Mouse (Mus musculus): ENCODE measurements around the gene Pygo2.

Pygo2 gene

GRCm38 (mm10) chr3:89393605-89394004, 36.4 kb upstream of the Pygo2 start:
- peak; percentile 81 for DNase-seq (ENCODE audit: low spot score)

- no peak for DNase-seq (ENCODE audit: low spot score)
Observed at GRCm38 (mm10) chr3:89394006-89394893, 35.8 kb upstream of the Pygo2 start, which contains the start of gene Zbtb7b. TSS of gene Zbtb7b (minus strand) at chr3:89394776.

GRCm38 (mm10) chr3:89394894-89395256, 35.1 kb upstream of the Pygo2 start:
- DNase-seq (ENCODE audit: low spot score), result no peak

GRCm38 (mm10) chr3:89395419-89395805, 34.6 kb upstream of the Pygo2 start:
- no peak for DNase-seq (ENCODE audit: low spot score)

GRCm38 (mm10) chr3:89395806-89396653, 34.0 kb upstream of the Pygo2 start:
- DNase-seq (ENCODE audit: low spot score), result no peak

- no peak for DNase-seq (ENCODE audit: low spot score)
Observed at GRCm38 (mm10) chr3:89396654-89397005, 33.4 kb upstream of the Pygo2 start.

GRCm38 (mm10) chr3:89401329-89401728, 28.7 kb upstream of the Pygo2 start:
- no peak for DNase-seq (ENCODE audit: low spot score)

GRCm38 (mm10) chr3:89402693-89403092, 27.3 kb upstream of the Pygo2 start, which contains the start of gene Lenep:
TSS of gene Lenep (minus strand) at chr3:89402793.
- DNase-seq (ENCODE audit: low spot score), result no peak

GRCm38 (mm10) chr3:89406887-89407286, 23.1 kb upstream of the Pygo2 start:
- DNase-seq (ENCODE audit: low spot score), result no peak

GRCm38 (mm10) chr3:89408448-89408847, 21.6 kb upstream of the Pygo2 start:
- DNase-seq (ENCODE audit: low spot score), result no peak

GRCm38 (mm10) chr3:89409701-89410100, 20.3 kb upstream of the Pygo2 start:
- no peak for DNase-seq (ENCODE audit: low spot score)

- no peak for DNase-seq (ENCODE audit: low spot score)
Observed at GRCm38 (mm10) chr3:89410864-89411263, 19.1 kb upstream of the Pygo2 start.

- DNase-seq (ENCODE audit: low spot score), result peak; percentile 100
Observed at GRCm38 (mm10) chr3:89411490-89412393, 18.3 kb upstream of the Pygo2 start, which contains the start of gene Flad1. TSS of gene Flad1 (minus strand) at chr3:89411870.

- DNase-seq (ENCODE audit: low spot score), result no peak
Observed at GRCm38 (mm10) chr3:89416158-89416557, 13.9 kb upstream of the Pygo2 start.

GRCm38 (mm10) chr3:89417131-89417530, 12.9 kb upstream of the Pygo2 start:
- DNase-seq (ENCODE audit: low spot score), result no peak

- DNase-seq (ENCODE audit: low spot score), result no peak
Observed at GRCm38 (mm10) chr3:89417840-89418169, 12.2 kb upstream of the Pygo2 start.

GRCm38 (mm10) chr3:89418170-89418860, 11.7 kb upstream of the Pygo2 start, which contains the start of the genes Cks1b and Shc1:
TSS of gene Cks1b (minus strand) at chr3:89418383.
TSS of gene Shc1 (plus strand) at chr3:89418443.
- peak; percentile 97 for DNase-seq (ENCODE audit: low spot score)

GRCm38 (mm10) chr3:89418861-89419250, 11.2 kb upstream of the Pygo2 start:
- no peak for DNase-seq (ENCODE audit: low spot score)

GRCm38 (mm10) chr3:89419571-89419970, 10.4 kb upstream of the Pygo2 start:
- DNase-seq (ENCODE audit: low spot score), result no peak

GRCm38 (mm10) chr3:89419981-89420380, 10.0 kb upstream of the Pygo2 start:
- DNase-seq (ENCODE audit: low spot score), result no peak

GRCm38 (mm10) chr3:89420421-89420820, 9.6 kb upstream of the Pygo2 start:
- no peak for DNase-seq (ENCODE audit: low spot score)

Measured in layer of hippocampus, adult 9-10 months (tissue).